Mouse (Mus musculus) midbrain, embryonic 14.5 days (tissue): ENCODE results near the gene Pde5a. TPM values are rescaled to one million over a fixed set of nuclear protein-coding genes. Genes with fewer than 3 reads are reported as not detected.

Source experiments
- ATAC-seq: fragments of 200-750 bp; cut with Nextera tagmentation; 2 replicates; pipeline ENCODE4 v1.8.0; 2017; ENCODE audit warnings: moderate number of reproducible peaks, moderate library complexity; ENCODE audit not compliant: low FRiP score, low TSS enrichment
- DNase-seq: peaks from one replicate; pipeline ENCODE4 v3.0.0-alpha.2; 2015
- H3K27ac ChIP-seq: fragments of 300-500 bp; sonication (generic); replicated peaks from 2 replicates; pipeline ENCODE4 v1.5.1; 2014; ENCODE audit warnings: mild to moderate bottlenecking, low read depth, low read length, moderate library complexity
- H3K27me3 ChIP-seq: fragments of 300-500 bp; sonication (generic); 2 replicates; pipeline ENCODE4 v1.6.1; 2014; ENCODE audit warnings: low read length, control low read depth, mixed read lengths; ENCODE audit not compliant: control insufficient read depth, insufficient read depth
- H3K36me3 ChIP-seq: fragments of 300-500 bp; sonication (generic); 2 replicates; pipeline ENCODE4 v1.6.1; 2014; ENCODE audit warnings: low read length, control low read depth; ENCODE audit not compliant: control insufficient read depth, insufficient read depth
- H3K4me1 ChIP-seq: fragments of 300-500 bp; sonication (generic); 2 replicates; pipeline ENCODE4 v1.6.1; 2014; ENCODE audit warnings: mild to moderate bottlenecking, antibody characterized with exemption, low read length, control low read depth; ENCODE audit not compliant: control insufficient read depth, insufficient read depth
- H3K4me2 ChIP-seq: fragments of 300-500 bp; sonication (generic); 2 replicates; pipeline ENCODE4 v1.6.1; 2014; ENCODE audit warnings: mild to moderate bottlenecking, low read length, moderate library complexity
- H3K4me3 ChIP-seq: fragments of 300-500 bp; sonication (generic); replicated peaks from 2 replicates; pipeline ENCODE4 v1.5.1; 2014; ENCODE audit warnings: low read depth, low read length
- H3K9ac ChIP-seq: fragments of 300-500 bp; sonication (generic); replicated peaks from 2 replicates; pipeline ENCODE4 v1.6.1; 2014; ENCODE audit warnings: mild to moderate bottlenecking, low read length, moderate library complexity
- H3K9me3 ChIP-seq: fragments of 300-500 bp; sonication (generic); 2 replicates; pipeline ENCODE4 v1.6.1; 2016; ENCODE audit warnings: low read length, control low read depth, mixed read lengths; ENCODE audit not compliant: control insufficient read depth
- WGBS: fragments of 180-500 bp; shearing (Covaris S2); extraction: QIAGEN DNeasy Blood & Tissue Kit; methylation state at CpG from one replicate; pipeline ENCODE4 v1.1.7; 2014; 5-methylcytosine and 5-hydroxymethylcytosine counted together
- polyA plus RNA-seq: library from polyadenylated mRNA; unstranded; fragments of >200 nt; fragmentation: Nextera tagmentation; extraction: Ambion mirVana; gene quantifications from 2 replicates; pipeline ENCODE4 v1.2.1, GENCODE M21; 2014

Pde5a gene
- polyA plus RNA-seq, 1 experiment from 2014 or later, result 3.4 TPM

DNA sequence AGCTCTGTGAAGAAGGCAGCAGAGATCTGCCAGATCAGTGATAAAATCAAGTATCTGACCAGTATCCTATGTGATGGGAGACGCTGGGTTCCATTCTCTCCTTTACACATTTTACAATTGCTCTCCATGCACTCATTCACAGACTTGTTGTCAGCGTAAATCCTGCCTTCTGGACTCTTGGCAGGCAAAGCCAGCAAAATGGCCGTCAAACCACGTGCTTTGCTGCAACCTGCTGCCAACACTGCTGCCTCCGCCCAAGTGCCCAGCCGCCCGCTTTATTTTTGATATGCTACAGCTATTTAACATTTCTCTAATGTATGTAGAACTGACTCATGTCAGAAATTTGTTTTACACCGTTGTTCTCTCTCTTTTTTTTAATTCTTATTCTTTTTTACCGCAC is 59.6 kb downstream of the Pde5a start:
- H3K36me3 ChIP-seq, result no peaks in the 10 kb centered on the region
- DNase-seq, result no peak

DNA sequence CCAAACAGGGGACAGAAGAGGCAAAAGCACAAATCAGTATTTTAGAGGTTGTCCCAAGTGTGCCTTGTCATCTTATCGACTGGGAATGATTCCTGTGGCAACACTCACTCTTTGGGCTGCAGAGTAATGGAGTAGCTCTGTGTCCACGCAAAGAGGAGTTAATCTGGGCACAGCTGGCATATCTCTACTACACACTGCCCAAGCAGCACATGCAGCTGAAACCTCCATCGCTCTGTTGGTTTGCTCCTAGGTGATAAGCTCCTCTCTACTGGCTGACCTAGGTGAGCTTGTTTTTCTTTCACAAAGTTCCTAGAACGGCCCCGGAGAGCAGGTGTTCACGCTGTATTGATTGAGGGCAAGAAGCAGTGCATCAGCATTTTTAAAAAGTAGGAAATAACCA is 60.8 kb downstream of the Pde5a start:
- no peaks in the 10 kb centered on the region for H3K27me3 ChIP-seq
- no peaks in the 10 kb centered on the region for H3K9me3 ChIP-seq
- H3K27ac ChIP-seq, result no peak overlapping the region
- no peak overlapping the region for H3K4me3 ChIP-seq
- H3K4me1 ChIP-seq, result no peaks in the 10 kb centered on the region
- no peak for ATAC-seq
- H3K9ac ChIP-seq, result no peak overlapping the region
- 96% methylated on average over 6 of the region's 6 CpGs for WGBS
- no peak overlapping the region for H3K4me2 ChIP-seq
- no peak for DNase-seq
- no peaks in the 10 kb centered on the region for H3K36me3 ChIP-seq

More for the DNA sequence above, 59.6 kb downstream of the Pde5a start:
- WGBS, result 93% methylated on average over 9 of the region's 9 CpGs
- Histone ChIP-seq H3K4me1 (no peaks in the 10 kb centered on the region), H3K4me2 (no peak overlapping the region), H3K9ac (no peak overlapping the region), H3K9me3 (no peaks in the 10 kb centered on the region), H3K4me3 (no peak overlapping the region), H3K27me3 (no peaks in the 10 kb centered on the region), H3K27ac (no peak overlapping the region)
- ATAC-seq, result no peak

DNA sequence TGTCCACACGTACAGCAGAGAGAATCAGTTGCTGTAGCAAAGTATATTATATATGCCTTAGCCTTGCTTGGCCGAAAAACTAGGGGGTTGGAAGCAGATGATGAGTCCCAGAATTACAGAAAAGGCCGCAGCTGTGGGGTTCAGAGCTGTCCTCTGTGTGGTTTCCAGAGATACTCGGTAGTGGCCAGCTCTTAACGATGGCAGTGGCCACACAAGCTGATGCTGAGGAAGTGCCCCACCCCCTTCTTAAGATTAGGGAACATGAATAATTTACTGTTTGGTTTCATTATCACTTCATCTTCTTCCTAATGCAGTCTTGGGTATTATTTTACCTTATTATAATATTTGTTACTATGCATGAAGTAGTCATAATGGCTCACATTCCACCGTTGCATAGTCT is 71.3 kb downstream of the Pde5a start:
- 52% methylated on average over 6 of the region's 6 CpGs for WGBS
- Histone ChIP-seq H3K4me1 (peaks cover 24% of the 10 kb centered on the region), H3K27me3 (no peaks in the 10 kb centered on the region), H3K9me3 (no peaks in the 10 kb centered on the region), H3K4me3 (no peak overlapping the region), H3K9ac (0 out of 2 replicates have a peak overlapping the region, but pooled peaks have one; percentile 3), H3K4me2 (0 out of 2 replicates have a peak overlapping the region, but pooled peaks have one; percentile 4), H3K36me3 (no peaks in the 10 kb centered on the region), H3K27ac (no peak overlapping the region)
- DNase-seq (peak; percentile 31), ATAC-seq (no peak)

DNA sequence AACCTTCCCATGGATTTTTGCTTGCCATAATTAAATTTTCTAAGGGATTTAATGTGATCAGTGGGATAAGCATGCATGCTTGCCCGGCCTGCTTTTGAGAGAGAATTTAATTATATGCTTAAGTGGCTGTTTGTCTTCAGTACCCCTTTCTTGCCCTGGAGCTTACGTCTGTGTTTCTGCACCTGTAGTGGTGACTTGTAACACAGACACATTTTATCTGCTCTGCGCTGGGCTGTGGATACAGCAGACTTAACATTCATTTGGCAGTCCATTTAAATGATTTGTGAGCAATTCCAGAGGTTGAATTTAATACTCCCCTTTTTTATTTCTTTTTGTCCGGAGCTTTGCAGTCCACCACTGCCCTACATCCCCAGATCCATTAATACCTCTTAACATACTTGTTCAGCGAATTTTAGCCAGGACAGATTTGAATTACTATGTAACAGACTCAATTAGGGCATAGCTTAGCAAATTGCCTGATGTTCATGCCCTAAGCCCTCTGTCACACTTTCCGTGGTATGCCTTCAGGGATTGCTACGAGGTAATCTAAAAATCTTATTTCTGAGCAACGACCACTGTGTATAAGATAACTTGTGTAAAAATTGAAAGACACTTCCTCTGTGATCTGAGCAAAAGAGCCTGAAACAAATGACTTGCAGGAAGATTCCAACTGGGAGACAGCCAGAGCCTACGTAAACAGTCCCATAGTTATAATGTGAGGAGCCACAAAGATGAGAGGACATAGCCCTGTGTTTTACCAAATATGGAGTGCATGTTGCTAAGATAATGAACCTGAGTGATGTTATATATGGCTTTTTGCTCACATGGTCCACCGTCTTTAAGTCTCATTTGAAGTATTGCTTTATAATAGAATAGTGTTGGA is 72.0 kb downstream of the Pde5a start:
- H3K4me2 ChIP-seq, result 0 out of 2 replicates have a peak overlapping the region, but pooled peaks have one; percentile 4
- no peaks in the 10 kb centered on the region for H3K36me3 ChIP-seq
- ATAC-seq (0 out of 2 replicates have a peak, but pooled peaks have one; percentile 24), DNase-seq (peak; percentile 37)
- no peaks in the 10 kb centered on the region for H3K27me3 ChIP-seq
- H3K9me3 ChIP-seq, result no peaks in the 10 kb centered on the region
- H3K4me3 ChIP-seq, result no peak overlapping the region
- H3K4me1 ChIP-seq, result peaks cover 24% of the 10 kb centered on the region
- peak overlapping the region; percentile 2 for H3K27ac ChIP-seq
- 0 out of 2 replicates have a peak overlapping the region, but pooled peaks have one; percentile 3 for H3K9ac ChIP-seq
- 17% methylated on average over 10 of the region's 10 CpGs for WGBS

DNA sequence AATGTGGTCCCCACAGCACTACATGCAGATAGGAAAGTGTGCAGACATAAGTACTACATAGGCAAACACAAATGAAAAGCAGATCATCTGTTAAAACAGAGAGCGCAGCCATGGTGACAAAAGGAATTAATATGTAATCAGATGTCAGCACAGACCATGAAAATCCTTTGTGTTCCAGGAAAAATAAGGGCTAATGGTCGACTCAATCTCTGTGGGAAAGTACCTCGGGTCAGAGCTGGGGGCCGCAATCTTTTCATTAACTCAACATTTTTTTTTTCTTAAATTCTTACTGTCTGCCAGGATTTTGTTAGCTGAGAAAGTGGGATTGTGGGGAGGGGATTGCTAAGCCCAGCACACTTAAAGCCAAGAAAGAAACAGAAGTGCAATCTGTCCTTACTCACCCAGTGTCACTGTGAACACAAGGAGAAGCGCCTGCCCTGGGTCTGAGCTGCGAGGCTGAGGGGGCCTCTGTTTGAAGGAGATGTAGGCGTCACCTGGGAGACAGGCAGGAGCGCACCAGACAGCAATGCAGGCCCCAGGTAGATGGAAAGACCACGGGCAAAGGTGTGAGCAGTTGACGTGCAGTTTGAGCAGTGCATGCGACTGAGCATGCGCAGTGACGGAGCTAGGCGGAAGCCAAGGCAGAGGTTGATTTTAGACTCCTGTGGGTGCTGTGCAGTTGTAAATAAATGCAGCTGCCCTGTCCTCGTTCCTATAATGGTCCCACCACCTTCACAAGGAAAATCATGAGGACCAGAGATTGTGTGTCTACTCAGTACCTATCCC is 72.9 kb downstream of the Pde5a start:
- Histone ChIP-seq H3K4me1 (peaks cover 24% of the 10 kb centered on the region), H3K9ac (no peak overlapping the region), H3K9me3 (no peaks in the 10 kb centered on the region), H3K4me3 (no peak overlapping the region), H3K27me3 (no peaks in the 10 kb centered on the region), H3K27ac (peak overlapping the region; percentile 57; the same call in 1 of the 2 replicates), H3K36me3 (no peaks in the 10 kb centered on the region), H3K4me2 (peak overlapping the region; percentile 3)
- no peak for ATAC-seq
- DNase-seq, result peak; percentile 31
- 51% methylated on average over 15 of the region's 15 CpGs for WGBS

DNA sequence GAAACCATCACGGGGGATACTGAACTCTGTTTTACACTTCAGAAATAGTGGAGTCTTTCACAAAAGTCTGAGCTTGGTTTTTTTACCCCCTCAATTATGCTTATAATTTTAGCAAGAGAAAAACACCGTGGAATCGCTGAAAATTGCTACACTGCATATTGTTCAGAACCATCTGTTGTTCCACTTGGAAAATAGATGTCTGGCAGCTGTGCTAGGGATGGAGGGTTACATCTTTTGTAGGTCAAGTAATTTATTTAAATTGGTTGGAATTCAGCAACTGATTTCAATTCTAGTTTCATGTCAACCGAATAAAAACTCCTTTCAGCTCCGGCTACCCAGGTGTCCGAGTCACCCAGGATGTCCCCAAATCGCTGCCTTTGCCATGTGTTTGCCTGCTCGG is 78.6 kb downstream of the Pde5a start:
- WGBS, result 84% methylated on average over 8 of the region's 8 CpGs
- no peak overlapping the region for H3K4me3 ChIP-seq
- DNase-seq, result no peak

DNA sequence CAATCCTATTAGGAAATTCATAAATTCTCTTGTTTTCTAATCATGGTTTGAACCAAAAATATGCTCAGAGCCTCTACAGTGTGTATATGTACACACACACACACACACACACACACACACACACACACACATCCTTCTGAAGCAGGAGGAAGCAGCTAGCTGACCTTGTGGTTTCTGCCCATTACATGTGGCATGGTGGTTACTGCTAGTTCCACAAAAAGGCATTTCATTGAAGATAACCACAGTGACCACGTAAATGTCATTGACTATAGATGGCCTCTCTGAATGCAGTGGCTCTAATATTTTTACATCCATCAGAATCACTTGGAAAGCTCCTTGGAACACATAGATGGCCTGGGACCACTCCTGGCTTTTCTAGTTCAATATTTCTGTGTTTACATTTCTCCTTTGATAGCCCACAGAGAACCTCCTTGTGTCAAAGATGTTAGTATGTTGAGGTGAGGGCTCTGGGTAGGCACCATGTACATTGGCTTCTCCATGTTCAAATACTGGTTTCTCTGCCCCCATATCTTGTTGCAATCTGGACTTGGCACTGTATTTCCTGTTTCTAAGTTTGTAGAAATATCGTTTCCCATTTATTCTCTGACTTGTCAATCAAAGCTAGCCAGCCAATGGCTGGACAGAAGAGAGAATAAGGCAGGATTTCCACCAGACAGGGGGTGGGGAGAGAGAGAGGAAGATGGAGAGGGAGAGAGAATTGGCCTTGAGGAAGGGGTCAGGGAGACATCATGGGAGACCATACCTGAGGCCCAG is 81.5 kb downstream of the Pde5a start:
- no peak for ATAC-seq
- no peak overlapping the region for H3K4me3 ChIP-seq
- no peaks in the 10 kb centered on the region for H3K36me3 ChIP-seq
- H3K4me2 ChIP-seq, result no peak overlapping the region
- DNase-seq, result no peak
- no peaks in the 10 kb centered on the region for H3K27me3 ChIP-seq
- no peaks in the 10 kb centered on the region for H3K4me1 ChIP-seq
- H3K9ac ChIP-seq, result no peak overlapping the region
- no peaks in the 10 kb centered on the region for H3K9me3 ChIP-seq
- H3K27ac ChIP-seq, result no peak overlapping the region
- WGBS, result 92% methylated on average over 2 of the region's 2 CpGs

More for the DNA sequence above, 78.6 kb downstream of the Pde5a start:
- no peaks in the 10 kb centered on the region for H3K36me3 ChIP-seq
- H3K27ac ChIP-seq, result no peak overlapping the region
- H3K9me3 ChIP-seq, result no peaks in the 10 kb centered on the region
- H3K4me1 ChIP-seq, result no peaks in the 10 kb centered on the region
- H3K9ac ChIP-seq, result no peak overlapping the region
- no peaks in the 10 kb centered on the region for H3K27me3 ChIP-seq
- ATAC-seq, result no peak
- H3K4me2 ChIP-seq, result no peak overlapping the region

DNA sequence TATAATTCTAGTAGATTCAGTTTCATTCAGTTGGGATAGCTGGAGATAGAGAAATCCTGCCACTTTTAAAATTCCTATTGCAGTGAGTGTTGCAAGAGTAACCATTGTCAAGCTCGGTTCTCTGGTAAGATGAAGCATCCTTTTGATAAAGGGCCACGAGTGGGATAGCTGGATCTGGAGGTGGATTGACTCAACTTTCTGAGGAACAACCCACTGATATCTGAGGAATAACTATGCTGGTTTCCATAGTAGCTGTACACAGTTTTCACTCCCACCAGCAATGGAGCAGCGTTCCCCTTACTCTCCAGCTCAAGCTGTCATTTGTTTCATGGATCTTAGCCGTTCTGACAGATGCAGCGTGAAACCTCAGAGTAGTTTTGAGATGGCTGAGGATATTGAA is 82.2 kb downstream of the Pde5a start:
- H3K27me3 ChIP-seq, result no peaks in the 10 kb centered on the region
- H3K9ac ChIP-seq, result no peak overlapping the region
- no peaks in the 10 kb centered on the region for H3K36me3 ChIP-seq
- ATAC-seq (no peak), DNase-seq (no peak)
- no peak overlapping the region for H3K4me2 ChIP-seq
- H3K4me1 ChIP-seq, result no peaks in the 10 kb centered on the region
- WGBS, result 92% methylated on average over 5 of the region's 5 CpGs
- H3K4me3 ChIP-seq, result no peak overlapping the region
- no peak overlapping the region for H3K27ac ChIP-seq
- H3K9me3 ChIP-seq, result no peaks in the 10 kb centered on the region
